Mouse (Mus musculus): ENCODE measurements around the gene Ctc1. TPM values are rescaled to one million over a fixed set of nuclear protein-coding genes. Genes with fewer than 3 reads are reported as not detected.

The Ctc1 gene
- polyA plus RNA-seq, 1 experiment from 2014 or later: 63.6 TPM

DNA sequence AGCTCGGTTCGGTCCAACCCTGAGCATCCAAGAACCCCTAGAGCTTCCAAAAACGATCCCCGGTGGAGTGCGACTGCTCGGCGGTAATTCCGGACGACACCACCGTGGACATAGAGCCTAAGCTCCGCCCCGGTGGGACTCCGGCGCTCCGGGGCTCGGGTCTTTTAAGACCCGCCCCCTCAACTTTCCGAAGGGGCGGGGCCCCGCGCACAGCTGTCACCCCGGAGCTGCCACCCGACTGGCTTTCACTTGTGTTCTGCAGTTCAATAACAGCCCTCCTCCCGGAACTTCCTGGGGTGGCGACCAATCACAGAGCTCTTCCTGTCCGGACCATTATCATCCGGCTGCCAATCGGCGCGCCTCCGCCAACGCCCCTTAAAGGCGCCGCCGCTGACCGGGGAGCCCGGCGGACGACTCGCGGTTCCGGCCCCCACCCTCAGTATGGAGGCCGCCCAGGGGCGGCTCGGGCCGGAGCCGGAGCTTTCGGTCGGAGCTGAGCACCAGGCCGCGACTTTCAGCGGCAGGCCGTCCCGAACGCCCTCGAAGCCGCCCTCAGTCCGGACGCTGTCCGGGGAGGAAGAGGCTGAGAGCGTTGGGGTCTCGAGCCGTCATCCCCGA is 43.8 kb downstream of the Ctc1 start, which contains the start of gene Borcs6:
Gene Borcs6 (plus strand): TSS at position 361 of the 618 bp plus-strand sequence.
- Histone ChIP-seq H3K27ac (ENCODE audit: low read depth) (peak within 1 kb of the TSS; percentile 92), H3K36me3 (ENCODE audit: insufficient read depth) (0 out of 2 replicates have a peak, but pooled peaks cover 1% of the 10 kb centered on the region), H3K4me2 (peak within 1 kb of the TSS; percentile 97), H3K9me3 (ENCODE audit: low read depth, low read length) (no peaks in the 10 kb centered on the region), H3K27me3 (ENCODE audit: insufficient read depth, low read length) (no peaks in the 10 kb centered on the region), H3K4me1 (ENCODE audit: insufficient read depth) (peaks cover 15% of the 10 kb centered on the region), H3K4me3 (ENCODE audit: low read depth, low read length) (peak within 1 kb of the TSS; percentile 85), H3K9ac (peak within 1 kb of the TSS; percentile 77)
- ATAC-seq (ENCODE audit: insufficient read depth): peak; percentile 89
- peak; percentile 98 for DNase-seq
- no peak for TF ChIP-seq CTCF (IDR thresholded peaks at IDR 0.05; ENCODE audit: low read depth)
- WGBS: under 1% methylated on average over 64 of the region's 64 CpGs

GRCm38 (mm10) chr11:69059975-69060411 is 44.3 kb downstream of the Ctc1 start:
- ATAC-seq (ENCODE audit: insufficient read depth) (no peak; the same call in 1 of the 2 replicates), DNase-seq (no peak)
- no peak for TF ChIP-seq CTCF (IDR thresholded peaks at IDR 0.05; ENCODE audit: low read depth)
- H3K4me2 ChIP-seq: peak overlapping the region; percentile 97
- H3K4me1 ChIP-seq (ENCODE audit: insufficient read depth): peaks cover 15% of the 10 kb centered on the region
- H3K27ac ChIP-seq (ENCODE audit: low read depth): peak overlapping the region; percentile 92
- 0% methylated on average over 48 of the region's 49 CpGs for WGBS
- no peaks in the 10 kb centered on the region for H3K36me3 ChIP-seq (ENCODE audit: insufficient read depth)
- H3K9ac ChIP-seq: peak overlapping the region; percentile 77
- H3K9me3 ChIP-seq (ENCODE audit: low read depth, low read length): no peaks in the 10 kb centered on the region
- no peaks in the 10 kb centered on the region for H3K27me3 ChIP-seq (ENCODE audit: insufficient read depth, low read length)
- peak overlapping the region; percentile 85 for H3K4me3 ChIP-seq (ENCODE audit: low read depth, low read length)

DNA sequence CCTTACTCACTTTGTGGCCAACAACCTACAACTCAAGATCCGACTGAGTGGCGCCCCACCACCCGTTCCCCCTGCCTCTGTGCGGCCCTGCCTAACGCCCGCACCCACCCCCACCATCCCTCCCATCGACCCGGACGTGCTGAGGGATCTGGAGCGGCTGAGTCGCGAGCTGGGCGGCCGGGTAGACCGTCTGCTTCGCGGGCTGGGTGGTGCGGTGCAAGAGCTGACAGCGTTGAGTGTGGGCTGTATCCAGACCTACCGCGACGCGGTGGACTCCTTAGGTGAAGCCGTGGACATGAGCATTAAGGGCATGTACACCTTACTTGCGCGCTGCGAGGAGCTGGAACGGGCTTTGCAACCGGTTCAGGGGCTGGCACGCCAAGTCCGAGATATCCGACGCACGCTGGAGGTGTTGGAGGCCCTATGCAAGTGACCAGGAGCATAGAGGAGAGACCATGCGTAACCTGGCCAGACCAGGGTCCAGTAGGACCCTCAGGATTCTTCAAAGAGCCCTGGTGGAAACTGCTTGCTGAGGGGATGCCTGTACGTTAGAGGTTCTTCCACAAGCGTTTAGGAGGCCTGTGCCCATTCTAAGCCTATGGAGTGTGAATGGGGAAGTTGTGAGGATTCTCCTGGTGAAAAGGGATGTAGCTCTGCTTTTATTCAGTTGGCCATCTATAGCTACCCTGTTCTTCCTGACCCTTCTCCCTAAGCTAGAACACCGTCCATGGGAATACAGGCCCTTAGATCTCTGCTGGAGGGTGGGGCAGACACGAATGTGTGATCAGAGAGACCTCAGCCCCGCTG is 44.9 kb downstream of the Ctc1 start:
- H3K9ac ChIP-seq: peak overlapping the region; percentile 77
- no peak for TF ChIP-seq CTCF (IDR thresholded peaks at IDR 0.05; ENCODE audit: low read depth)
- WGBS: 1% methylated on average over 40 of the region's 40 CpGs
- peaks cover 15% of the 10 kb centered on the region for H3K4me1 ChIP-seq (ENCODE audit: insufficient read depth)
- peak; percentile 7; the same call in 1 of the 2 replicates for ATAC-seq (ENCODE audit: insufficient read depth)
- no peaks in the 10 kb centered on the region for H3K27me3 ChIP-seq (ENCODE audit: insufficient read depth, low read length)
- H3K4me2 ChIP-seq: peak overlapping the region; percentile 97
- no peaks in the 10 kb centered on the region for H3K9me3 ChIP-seq (ENCODE audit: low read depth, low read length)
- peak overlapping the region; percentile 92 for H3K27ac ChIP-seq (ENCODE audit: low read depth)
- no peaks in the 10 kb centered on the region for H3K36me3 ChIP-seq (ENCODE audit: insufficient read depth)
- H3K4me3 ChIP-seq (ENCODE audit: low read depth, low read length): peak overlapping the region; percentile 85
- DNase-seq: peak; percentile 41

- TF ChIP-seq CTCF (IDR thresholded peaks at IDR 0.05; ENCODE audit: low read depth): no peak
- H3K4me1 ChIP-seq (ENCODE audit: insufficient read depth): peaks cover 16% of the 10 kb centered on the region
- peak overlapping the region; percentile 85 for H3K4me3 ChIP-seq (ENCODE audit: low read depth, low read length)
- no peaks in the 10 kb centered on the region for H3K36me3 ChIP-seq (ENCODE audit: insufficient read depth)
- 8% methylated on average over 17 of the region's 17 CpGs for WGBS
- no peaks in the 10 kb centered on the region for H3K27me3 ChIP-seq (ENCODE audit: insufficient read depth, low read length)
- H3K9me3 ChIP-seq (ENCODE audit: low read depth, low read length): no peaks in the 10 kb centered on the region
- peak overlapping the region; percentile 97 for H3K4me2 ChIP-seq
- DNase-seq (no peak), ATAC-seq (ENCODE audit: insufficient read depth) (no peak)
- no peak overlapping the region for H3K27ac ChIP-seq (ENCODE audit: low read depth)
- H3K9ac ChIP-seq: peak overlapping the region; percentile 77
Measured at GRCm38 (mm10) chr11:69061255-69061912, 45.7 kb downstream of the Ctc1 start.

GRCm38 (mm10) chr11:69062194-69062760 is 46.6 kb downstream of the Ctc1 start:
- H3K4me2 ChIP-seq: peak overlapping the region; percentile 97
- H3K9ac ChIP-seq: no peak overlapping the region; the same call in 1 of the 2 replicates
- TF ChIP-seq CTCF (IDR thresholded peaks at IDR 0.05; ENCODE audit: low read depth): no peak
- H3K27ac ChIP-seq (ENCODE audit: low read depth): peak overlapping the region; percentile 59; the same call in 1 of the 2 replicates
- H3K27me3 ChIP-seq (ENCODE audit: insufficient read depth, low read length): no peaks in the 10 kb centered on the region
- no peaks in the 10 kb centered on the region for H3K36me3 ChIP-seq (ENCODE audit: insufficient read depth)
- WGBS: under 1% methylated on average over 17 of the region's 17 CpGs
- H3K4me3 ChIP-seq (ENCODE audit: low read depth, low read length): peak overlapping the region; percentile 75
- H3K9me3 ChIP-seq (ENCODE audit: low read depth, low read length): no peaks in the 10 kb centered on the region
- DNase-seq: peak; percentile 90
- H3K4me1 ChIP-seq (ENCODE audit: insufficient read depth): peaks cover 20% of the 10 kb centered on the region
- ATAC-seq (ENCODE audit: insufficient read depth): no peak

DNA sequence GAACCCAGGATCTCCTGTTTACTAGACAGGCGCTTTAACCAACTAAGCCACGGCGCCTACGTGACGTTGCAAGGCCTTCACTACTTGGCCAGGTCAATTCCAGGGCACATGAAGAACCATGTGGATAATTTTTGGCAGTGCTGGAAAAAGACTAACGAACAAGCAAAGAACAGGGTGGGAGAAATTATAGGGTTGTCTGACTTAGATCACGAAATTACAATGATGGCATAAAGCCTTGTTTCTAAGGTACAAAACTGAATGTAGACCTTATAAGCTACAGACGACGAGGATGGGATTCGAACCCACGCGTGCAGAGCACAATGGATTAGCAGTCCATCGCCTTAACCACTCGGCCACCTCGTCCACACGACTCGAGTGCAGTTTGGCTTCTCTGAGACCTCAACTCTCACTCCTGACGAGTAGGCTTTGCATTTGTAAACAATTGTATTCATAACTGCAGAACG is 47.1 kb downstream of the Ctc1 start:
- ATAC-seq (ENCODE audit: insufficient read depth) (peak; percentile 63), DNase-seq (peak; percentile 99)
- Histone ChIP-seq H3K4me3 (ENCODE audit: low read depth, low read length) (peak overlapping the region; percentile 75), H3K9ac (peak overlapping the region; percentile 53), H3K27ac (ENCODE audit: low read depth) (peak overlapping the region; percentile 76; the same call in 1 of the 2 replicates), H3K27me3 (ENCODE audit: insufficient read depth, low read length) (no peaks in the 10 kb centered on the region), H3K4me1 (ENCODE audit: insufficient read depth) (peaks cover 20% of the 10 kb centered on the region), H3K36me3 (ENCODE audit: insufficient read depth) (no peaks in the 10 kb centered on the region), H3K9me3 (ENCODE audit: low read depth, low read length) (no peaks in the 10 kb centered on the region), H3K4me2 (peak overlapping the region; percentile 97)
- TF ChIP-seq CTCF (IDR thresholded peaks at IDR 0.05; ENCODE audit: low read depth): no peak
- under 1% methylated on average over 19 of the region's 19 CpGs for WGBS
